Mouse (Mus musculus) cortical plate, adult 2 months (tissue): ENCODE results near the gene Cmip. TPM values are rescaled to one million over a fixed set of nuclear protein-coding genes. Genes with fewer than 3 reads are reported as not detected.
A peak's percentile ranks its signal among the peaks of the same experiment; 100 is the strongest.

Experiments used
- H3K27ac ChIP-seq: fragments of 200-500 bp; 2 replicates; pipeline ENCODE4 v1.5.1; 2012; ENCODE audit warnings: low read length, control low read depth, inconsistent platforms; ENCODE audit not compliant: insufficient read depth
- H3K4me1 ChIP-seq: fragments of 200-500 bp; 2 replicates; pipeline ENCODE4 v1.6.1; 2011; ENCODE audit warnings: low read length; ENCODE audit not compliant: control insufficient read depth, insufficient read depth
- H3K4me3 ChIP-seq: fragments of 200-500 bp; 2 replicates; pipeline ENCODE4 v1.5.1; 2011; ENCODE audit warnings: mild to moderate bottlenecking, low read length, control low read depth; ENCODE audit not compliant: insufficient read depth
- CTCF ChIP-seq: fragments of 200-500 bp; IDR thresholded peaks from 2 replicates; pipeline ENCODE4 v1.5.1; 2011; ENCODE audit warnings: mild to moderate bottlenecking, control low read depth, low read length; ENCODE audit not compliant: insufficient read depth; ENCODE audit errors: extremely low read depth
- POLR2A ChIP-seq: fragments of 200-500 bp; IDR thresholded peaks from 2 replicates; pipeline ENCODE4 v1.6.1; 2011; ENCODE audit warnings: mild to moderate bottlenecking, low read length, control low read depth; ENCODE audit not compliant: insufficient read depth; ENCODE audit errors: extremely low read depth
- polyA plus RNA-seq: library from polyadenylated mRNA; depleted of rRNA; stranded (reverse); fragments of >200 nt; gene quantifications from 2 replicates; pipeline ENCODE4 v1.2.3, GENCODE M21; 2012

The Cmip gene
- polyA plus RNA-seq, 1 experiment = 128 TPM

GRCm38 (mm10) chr8:117318911-117319826 lies 62.3 kb downstream of the Cmip start:
- TF ChIP-seq POLR2A (no peak), CTCF (no peak)
- peaks cover 22% of the 10 kb centered on the region for H3K4me1 ChIP-seq
- H3K27ac ChIP-seq = no peak overlapping the region
- no peak overlapping the region for H3K4me3 ChIP-seq

DNA sequence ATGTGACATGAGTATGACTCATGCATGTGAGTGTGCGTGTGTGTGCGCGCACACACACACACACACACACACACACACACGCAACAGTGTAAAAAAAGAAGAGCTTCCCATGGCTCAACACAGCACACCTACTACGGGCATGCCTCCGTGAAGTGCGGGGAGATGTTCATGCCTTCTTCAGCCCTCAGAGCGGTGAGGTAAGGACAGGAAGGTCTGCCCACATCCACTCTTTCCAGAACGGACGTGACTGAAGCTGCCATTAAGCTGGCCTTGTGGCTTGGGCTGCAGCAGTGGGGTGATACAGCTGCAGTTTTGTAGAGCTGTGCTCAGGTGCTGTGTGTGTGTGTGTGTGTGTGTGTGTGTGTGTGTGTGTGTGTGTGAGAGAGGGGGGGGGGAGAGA lies 63.8 kb downstream of the Cmip start:
- H3K4me3 ChIP-seq = no peak overlapping the region
- TF ChIP-seq POLR2A (no peak), CTCF (no peak)
- H3K27ac ChIP-seq = no peak overlapping the region
- peaks cover 21% of the 10 kb centered on the region for H3K4me1 ChIP-seq

DNA sequence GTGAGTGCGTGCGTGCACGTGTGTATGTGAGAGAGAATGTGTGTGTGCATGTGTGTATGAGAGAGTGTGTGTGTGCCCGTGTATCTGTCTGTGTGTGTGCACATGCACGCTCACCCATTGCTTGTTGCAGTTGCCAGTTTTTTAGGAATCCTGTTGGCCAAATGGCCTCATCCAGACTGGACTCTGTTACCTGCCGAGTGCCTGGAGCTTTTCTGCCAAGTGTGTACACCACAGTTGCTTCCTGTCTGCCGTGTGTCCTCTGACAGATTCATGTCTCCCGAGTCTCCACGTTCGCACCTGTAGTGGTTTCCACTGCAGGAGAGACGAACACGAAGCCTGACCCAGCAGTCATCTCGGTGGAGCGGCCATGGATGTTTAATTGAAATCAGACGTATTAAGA lies 64.4 kb downstream of the Cmip start:
- Histone ChIP-seq H3K4me1 (peaks cover 17% of the 10 kb centered on the region), H3K27ac (no peak overlapping the region), H3K4me3 (no peak overlapping the region)
- no peak for TF ChIP-seq CTCF
- no peak for TF ChIP-seq POLR2A

GRCm38 (mm10) chr8:117322021-117322420 lies 65.2 kb downstream of the Cmip start:
- TF ChIP-seq CTCF (no peak), POLR2A (no peak)
- Histone ChIP-seq H3K27ac (no peak overlapping the region; the same call in 1 of the 2 replicates), H3K4me1 (peaks cover 17% of the 10 kb centered on the region), H3K4me3 (no peak overlapping the region)

GRCm38 (mm10) chr8:117322715-117323310 lies 65.9 kb downstream of the Cmip start:
- TF ChIP-seq POLR2A (no peak), CTCF (no peak)
- peaks cover 21% of the 10 kb centered on the region for H3K4me1 ChIP-seq
- no peak overlapping the region for H3K27ac ChIP-seq
- no peak overlapping the region for H3K4me3 ChIP-seq

GRCm38 (mm10) chr8:117324821-117325220 lies 68.0 kb downstream of the Cmip start:
- Histone ChIP-seq H3K4me1 (peaks cover 28% of the 10 kb centered on the region), H3K27ac (no peak overlapping the region), H3K4me3 (no peak overlapping the region)
- TF ChIP-seq CTCF = no peak
- TF ChIP-seq POLR2A = no peak

DNA sequence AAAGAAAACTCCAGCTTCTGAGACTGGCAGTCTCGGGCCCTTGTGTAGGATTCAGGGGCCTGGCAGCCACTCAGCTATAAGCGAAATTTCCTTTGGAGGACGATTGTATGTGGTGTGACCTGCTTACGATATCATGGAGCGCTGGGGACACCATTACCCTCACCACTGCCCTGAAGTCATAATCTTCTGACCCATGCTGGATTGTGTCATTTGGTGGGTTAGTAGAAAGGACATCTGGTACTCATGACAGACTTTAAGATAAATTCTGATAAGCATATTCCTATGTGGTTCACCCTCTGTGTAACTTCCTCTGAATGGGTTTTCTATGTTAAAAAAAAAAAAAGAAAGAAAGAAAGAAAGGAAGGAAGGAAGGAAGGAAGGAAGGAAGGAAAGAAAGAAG lies 69.9 kb downstream of the Cmip start:
- peaks cover 20% of the 10 kb centered on the region for H3K4me1 ChIP-seq
- TF ChIP-seq POLR2A (no peak), CTCF (no peak)
- H3K27ac ChIP-seq = no peak overlapping the region
- no peak overlapping the region for H3K4me3 ChIP-seq

- Histone ChIP-seq H3K4me3 (no peak overlapping the region), H3K27ac (peak overlapping the region; percentile 38; the same call in 1 of the 2 replicates), H3K4me1 (peaks cover 16% of the 10 kb centered on the region)
- TF ChIP-seq CTCF (no peak), POLR2A (no peak)
These were observed 70.5 kb downstream of the Cmip start for GRCm38 (mm10) chr8:117327385-117327837.

DNA sequence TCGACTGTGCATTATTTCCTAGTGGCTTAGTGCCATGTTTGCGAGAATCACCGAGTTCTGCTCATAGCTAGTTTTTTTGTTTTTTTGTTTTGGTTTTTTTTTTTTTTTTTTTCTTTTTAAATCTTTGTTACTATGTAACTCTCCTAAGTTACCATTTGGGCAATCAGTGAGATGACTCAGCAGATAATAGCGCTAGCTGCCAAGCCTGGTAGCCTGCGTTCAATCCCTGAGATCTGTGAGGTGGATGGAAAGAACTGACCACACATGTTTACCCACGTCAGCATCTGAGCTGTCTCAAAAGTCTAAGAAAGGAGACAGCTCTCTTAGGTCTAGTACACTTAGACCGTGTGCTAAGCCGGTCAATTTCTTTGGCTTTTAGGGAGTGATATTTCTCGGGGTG lies 71.9 kb downstream of the Cmip start:
- Histone ChIP-seq H3K27ac (no peak overlapping the region), H3K4me3 (no peak overlapping the region), H3K4me1 (peaks cover 19% of the 10 kb centered on the region)
- no peak for TF ChIP-seq POLR2A
- TF ChIP-seq CTCF = no peak

DNA sequence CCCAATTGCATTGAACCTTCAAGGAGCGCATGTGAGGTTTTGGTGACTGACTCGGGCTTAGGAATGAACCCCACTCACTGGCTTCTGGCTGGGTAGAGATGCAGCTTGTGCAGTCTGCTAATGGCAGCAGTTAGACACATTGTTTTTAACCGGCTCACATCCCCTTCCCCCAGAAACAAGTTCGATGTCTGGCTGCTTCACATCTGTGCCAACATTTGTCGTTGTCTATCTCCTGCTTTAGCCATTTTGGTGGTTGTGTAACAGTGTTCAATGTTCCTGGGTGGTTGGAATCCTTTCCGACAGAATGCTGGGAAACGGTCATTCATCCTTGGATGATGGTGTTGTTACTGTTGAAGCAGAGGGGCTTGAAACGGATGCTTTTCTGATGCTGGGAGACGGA lies 72.3 kb downstream of the Cmip start:
- peaks cover 19% of the 10 kb centered on the region for H3K4me1 ChIP-seq
- peak overlapping the region; percentile 18; the same call in 1 of the 2 replicates for H3K27ac ChIP-seq
- no peak overlapping the region for H3K4me3 ChIP-seq
- TF ChIP-seq POLR2A = no peak
- TF ChIP-seq CTCF = no peak

- H3K4me1 ChIP-seq = peaks cover 21% of the 10 kb centered on the region
- no peak for TF ChIP-seq POLR2A
- no peak for TF ChIP-seq CTCF
- H3K27ac ChIP-seq = no peak overlapping the region
- H3K4me3 ChIP-seq = no peak overlapping the region
These were observed 73.0 kb downstream of the Cmip start for GRCm38 (mm10) chr8:117329903-117330302.
